Mouse (Mus musculus) limb, embryonic 10.5 days (tissue): ENCODE results near the gene Col28a1. TPM values are rescaled to one million over a fixed set of nuclear protein-coding genes. Genes with fewer than 3 reads are reported as not detected.
"Not testable (repeated sequence)": the region's sequence is repeated elsewhere in the genome, so short reads cannot be mapped to it uniquely, and the experiment has no call there.

Source experiments
- DNase-seq: peaks from one replicate; pipeline ENCODE4 v3.0.0-alpha.2; 2017; ENCODE audit warnings: low spot score
- H3K27ac ChIP-seq: fragments of 300-500 bp; sonication (generic); 2 replicates; pipeline ENCODE4 v1.5.1; 2016; ENCODE audit warnings: mild to moderate bottlenecking
- H3K27me3 ChIP-seq: fragments of 300-500 bp; sonication (generic); 2 replicates; pipeline ENCODE4 v1.6.1; 2016; ENCODE audit warnings: low read depth, mild to moderate bottlenecking; ENCODE audit not compliant: poor library complexity, severe bottlenecking
- H3K36me3 ChIP-seq: fragments of 300-500 bp; sonication (generic); 2 replicates; pipeline ENCODE4 v1.6.1; 2016; ENCODE audit warnings: mild to moderate bottlenecking, moderate library complexity
- H3K4me1 ChIP-seq: fragments of 300-500 bp; sonication (generic); 2 replicates; pipeline ENCODE4 v1.6.1; 2016
- H3K4me3 ChIP-seq: fragments of 300-500 bp; sonication (generic); 2 replicates; pipeline ENCODE4 v1.5.1; 2016; ENCODE audit warnings: mild to moderate bottlenecking, moderate library complexity
- H3K9me3 ChIP-seq: fragments of 300-500 bp; sonication (generic); replicated peaks from 2 replicates; pipeline ENCODE4 v1.6.1; 2016; ENCODE audit warnings: mild to moderate bottlenecking
- WGBS: fragments of 180-500 bp; shearing (Covaris S2); methylation state at CpG from one replicate; pipeline ENCODE4 v1.1.7; 2016; 5-methylcytosine and 5-hydroxymethylcytosine counted together
- polyA plus RNA-seq: library from polyadenylated mRNA; unstranded; fragments of >200 nt; fragmentation: Nextera tagmentation; extraction: Ambion mirVana; gene quantifications from 2 replicates; pipeline ENCODE4 v1.2.1, GENCODE M21; 2016

The Col28a1 gene
- polyA plus RNA-seq, 1 experiment from 2014 or later: 0.15 TPM

DNA sequence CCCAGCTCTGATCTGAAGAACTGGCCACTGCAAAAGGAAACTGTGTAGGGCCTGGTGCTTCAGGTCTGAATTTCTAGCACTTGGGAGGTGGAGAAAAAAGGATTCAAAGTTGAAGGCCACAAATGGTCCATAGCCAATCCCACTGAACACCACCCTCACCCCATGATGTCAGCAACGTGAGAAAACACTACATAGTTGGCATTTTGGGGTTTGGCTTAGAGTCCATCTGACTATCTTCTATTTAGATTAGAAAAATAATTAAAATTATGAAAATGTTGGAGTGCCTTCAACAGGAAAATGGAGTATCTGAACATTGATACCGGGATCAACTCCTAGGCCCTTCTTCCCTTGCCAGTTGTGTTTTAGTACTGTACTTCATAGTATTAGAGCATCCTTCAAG lies 144.2 kb downstream of the Col28a1 start:
- no peaks in the 10 kb centered on the region for H3K9me3 ChIP-seq
- H3K4me1 ChIP-seq: peaks cover 5% of the 10 kb centered on the region
- no peaks in the 10 kb centered on the region for H3K36me3 ChIP-seq
- WGBS: 87% methylated on average over 2 of the region's 2 CpGs
- H3K27ac ChIP-seq: no peak overlapping the region
- H3K27me3 ChIP-seq: no peaks in the 10 kb centered on the region
- DNase-seq: no peak
- no peak overlapping the region for H3K4me3 ChIP-seq

- no peak overlapping the region for H3K27ac ChIP-seq
- DNase-seq: no peak
These were observed 146.0 kb downstream of the Col28a1 start for GRCm38 (mm10) chr6:8046446-8046845.

DNA sequence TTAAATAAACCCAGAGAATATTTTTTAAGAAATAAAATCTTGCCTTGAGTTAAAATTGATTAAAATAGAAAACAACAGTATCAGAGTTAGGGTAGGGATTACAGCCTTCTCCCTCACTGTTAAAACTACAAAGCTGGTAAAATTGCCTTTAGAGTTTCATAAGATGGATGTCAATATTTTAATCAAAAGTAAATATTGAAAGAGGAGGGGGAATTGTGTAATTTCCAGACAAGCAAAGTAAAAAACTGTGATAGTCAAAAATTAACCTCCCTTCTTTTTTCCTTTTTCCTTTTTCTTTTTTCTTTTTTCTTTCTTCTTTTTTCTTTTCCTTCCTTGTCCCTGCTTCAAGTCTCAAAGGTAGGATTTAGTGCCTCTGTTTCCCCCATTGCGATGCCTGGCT lies 146.6 kb downstream of the Col28a1 start:
- no peak for DNase-seq
- Histone ChIP-seq H3K4me3 (no peak overlapping the region), H3K27ac (no peak overlapping the region), H3K27me3 (no peaks in the 10 kb centered on the region), H3K36me3 (no peaks in the 10 kb centered on the region), H3K9me3 (no peaks in the 10 kb centered on the region), H3K4me1 (peaks cover 5% of the 10 kb centered on the region)
- WGBS: 85% methylated on average over 1 of the region's 1 CpGs

More at GRCm38 (mm10) chr6:8046446-8046845, 146.0 kb downstream of the Col28a1 start:
- Histone ChIP-seq H3K4me1 (peaks cover 5% of the 10 kb centered on the region), H3K27me3 (no peaks in the 10 kb centered on the region), H3K9me3 (no peaks in the 10 kb centered on the region), H3K36me3 (no peaks in the 10 kb centered on the region), H3K4me3 (no peak overlapping the region)
- 71% methylated on average over 4 of the region's 4 CpGs for WGBS

GRCm38 (mm10) chr6:8028711-8029110 lies 163.7 kb downstream of the Col28a1 start:
- Histone ChIP-seq H3K9me3 (no peaks in the 10 kb centered on the region), H3K27me3 (no peaks in the 10 kb centered on the region), H3K36me3 (no peaks in the 10 kb centered on the region), H3K27ac (no peak overlapping the region), H3K4me1 (no peaks in the 10 kb centered on the region), H3K4me3 (no peak overlapping the region)
- no peak for DNase-seq
- WGBS: 87% methylated on average over 4 of the region's 4 CpGs

- Histone ChIP-seq H3K27ac (no peak overlapping the region), H3K27me3 (no peaks in the 10 kb centered on the region), H3K9me3 (no peaks in the 10 kb centered on the region), H3K36me3 (no peaks in the 10 kb centered on the region), H3K4me1 (no peaks in the 10 kb centered on the region), H3K4me3 (no peak overlapping the region)
- 86% methylated on average over 7 of the region's 7 CpGs for WGBS
- DNase-seq: no peak
These were observed 166.9 kb downstream of the Col28a1 start for GRCm38 (mm10) chr6:8025332-8026129.

DNA sequence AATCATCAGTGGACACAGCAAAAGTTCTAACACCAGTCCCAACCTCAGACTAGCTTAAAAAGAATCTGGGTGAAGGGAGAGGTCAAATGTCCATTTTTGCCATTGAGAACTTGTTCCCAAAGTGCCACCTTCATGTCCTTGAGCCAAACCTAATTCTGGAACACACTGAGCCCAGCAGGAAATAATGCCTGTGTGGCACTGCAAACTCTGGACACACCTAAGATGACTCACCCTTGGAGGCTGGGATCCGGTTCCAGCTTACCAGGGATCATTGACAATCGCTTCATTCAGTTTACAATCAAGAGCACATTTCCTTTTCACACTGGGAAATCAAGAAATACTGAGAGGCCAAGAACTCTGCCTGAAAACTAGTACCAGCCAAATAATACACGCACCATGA lies 168.9 kb downstream of the Col28a1 start:
- Histone ChIP-seq H3K4me3 (no peak overlapping the region), H3K27ac (no peak overlapping the region), H3K36me3 (no peaks in the 10 kb centered on the region), H3K4me1 (no peaks in the 10 kb centered on the region), H3K9me3 (no peaks in the 10 kb centered on the region), H3K27me3 (no peaks in the 10 kb centered on the region)
- no peak for DNase-seq
- 95% methylated on average over 3 of the region's 3 CpGs for WGBS

DNA sequence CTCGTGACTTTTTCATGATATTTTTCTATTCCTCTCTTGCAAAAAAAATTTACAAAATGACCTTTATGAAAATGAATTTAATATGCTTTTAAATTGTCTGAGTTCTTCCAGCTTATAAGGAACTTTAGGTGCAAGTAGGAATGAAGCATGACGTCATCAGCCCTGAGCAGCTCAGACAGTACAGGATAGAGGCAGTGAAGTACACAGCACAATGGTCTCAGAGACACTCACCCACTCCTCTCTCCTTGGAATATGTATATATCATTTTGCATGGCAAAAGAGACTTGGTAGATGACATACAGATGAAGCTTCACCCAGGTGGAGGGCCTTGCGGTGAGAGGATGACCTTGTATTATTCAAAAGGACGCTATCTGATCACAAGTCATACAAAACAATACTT lies 197.7 kb downstream of the Col28a1 start:
- H3K9me3 ChIP-seq: no peaks in the 10 kb centered on the region
- no peak overlapping the region for H3K4me3 ChIP-seq
- no peaks in the 10 kb centered on the region for H3K4me1 ChIP-seq
- 90% methylated on average over 4 of the region's 4 CpGs for WGBS
- no peak for DNase-seq
- no peaks in the 10 kb centered on the region for H3K27me3 ChIP-seq
- H3K36me3 ChIP-seq: no peaks in the 10 kb centered on the region
- H3K27ac ChIP-seq: no peak overlapping the region

DNA sequence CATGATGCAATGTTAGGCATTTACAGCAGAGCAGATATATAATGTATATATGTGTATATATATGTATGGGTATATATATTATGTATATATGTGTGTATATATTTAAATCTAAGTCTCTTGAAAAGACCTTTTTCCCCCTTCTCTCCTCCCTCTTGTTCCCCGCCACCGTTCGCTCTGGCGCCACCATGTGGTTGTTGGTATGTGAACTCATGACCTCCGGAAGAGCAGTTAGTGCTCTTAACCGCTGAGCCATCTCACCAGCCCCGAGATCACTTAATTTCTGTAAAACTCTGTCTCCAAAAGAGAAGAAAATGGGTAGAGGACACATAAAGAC lies 208.8 kb downstream of the Col28a1 start:
- 37% methylated on average over 7 of the region's 7 CpGs for WGBS
- no peaks in the 10 kb centered on the region for H3K9me3 ChIP-seq
- peak; percentile 69 for DNase-seq
- H3K27me3 ChIP-seq: no peaks in the 10 kb centered on the region
- no peaks in the 10 kb centered on the region for H3K4me1 ChIP-seq
- peak overlapping the region; percentile 40 for H3K4me3 ChIP-seq
- H3K36me3 ChIP-seq: no peaks in the 10 kb centered on the region
- no peak overlapping the region for H3K27ac ChIP-seq

GRCm38 (mm10) chr6:7982958-7983645 lies 209.3 kb downstream of the Col28a1 start:
- H3K4me1 ChIP-seq, H3K27me3 ChIP-seq, H3K27ac ChIP-seq, H3K9me3 ChIP-seq, H3K36me3 ChIP-seq, DNase-seq: not testable (repeated sequence)
- WGBS: 57% methylated on average over 32 of the region's 32 CpGs
- peak overlapping the region; percentile 40 for H3K4me3 ChIP-seq

GRCm38 (mm10) chr6:7971020-7971760 lies 221.2 kb downstream of the Col28a1 start:
- H3K27me3 ChIP-seq: no peaks in the 10 kb centered on the region
- no peaks in the 10 kb centered on the region for H3K36me3 ChIP-seq
- peaks cover 23% of the 10 kb centered on the region for H3K4me1 ChIP-seq
- H3K4me3 ChIP-seq: no peak overlapping the region
- WGBS: 37% methylated on average over 5 of the region's 5 CpGs
- no peak for DNase-seq
- H3K27ac ChIP-seq: no peak overlapping the region
- no peaks in the 10 kb centered on the region for H3K9me3 ChIP-seq

GRCm38 (mm10) chr6:7969376-7969775 lies 223.0 kb downstream of the Col28a1 start:
- H3K27me3 ChIP-seq: no peaks in the 10 kb centered on the region
- H3K27ac ChIP-seq: no peak overlapping the region
- H3K9me3 ChIP-seq: no peaks in the 10 kb centered on the region
- H3K4me3 ChIP-seq: no peak overlapping the region
- 86% methylated on average over 4 of the region's 4 CpGs for WGBS
- no peak for DNase-seq
- peaks cover 29% of the 10 kb centered on the region for H3K4me1 ChIP-seq
- no peaks in the 10 kb centered on the region for H3K36me3 ChIP-seq

DNA sequence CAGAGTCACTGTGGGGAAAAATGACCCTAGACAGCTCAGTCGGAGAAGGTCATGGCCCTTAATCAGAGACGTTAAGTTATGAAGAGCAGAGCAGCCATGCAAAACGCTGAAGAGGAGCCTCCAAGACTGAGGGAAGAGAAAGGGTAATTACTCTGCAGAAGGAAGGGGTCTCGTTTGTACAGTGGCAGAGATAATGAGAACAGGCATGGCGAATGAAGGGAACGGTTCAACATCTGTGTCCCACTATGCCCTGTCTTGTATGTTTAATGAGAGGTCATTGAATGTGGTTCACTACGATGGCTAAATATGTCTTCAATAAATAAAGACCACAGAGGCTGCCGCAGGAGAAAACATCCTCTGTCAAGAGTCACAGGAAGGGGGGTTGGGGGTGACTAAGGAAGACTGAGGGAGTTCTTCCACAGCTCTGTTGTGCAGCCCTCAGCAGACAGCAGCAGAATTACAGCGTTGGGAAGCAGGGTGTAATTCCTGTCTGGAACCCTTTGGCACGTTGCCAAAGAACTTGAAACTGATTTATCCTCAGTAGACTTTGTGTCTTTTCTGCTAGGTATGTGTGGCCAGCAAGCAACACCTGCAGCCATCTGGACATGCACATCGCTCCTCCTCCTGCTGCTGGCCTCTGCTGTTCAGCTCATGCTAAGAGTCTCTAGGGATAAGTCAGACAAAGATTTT lies 226.4 kb downstream of the Col28a1 start:
- no peaks in the 10 kb centered on the region for H3K27me3 ChIP-seq
- no peaks in the 10 kb centered on the region for H3K9me3 ChIP-seq
- no peak for DNase-seq
- H3K4me3 ChIP-seq: no peak overlapping the region
- H3K36me3 ChIP-seq: no peaks in the 10 kb centered on the region
- peaks cover 20% of the 10 kb centered on the region for H3K4me1 ChIP-seq
- H3K27ac ChIP-seq: no peak overlapping the region
- 44% methylated on average over 11 of the region's 11 CpGs for WGBS
